Mouse (Mus musculus): ENCODE data around the gene Folh1. TPM values are rescaled to one million over a fixed set of nuclear protein-coding genes. Genes with fewer than 3 reads are reported as not detected.
"Not testable (repeated sequence)": the region's sequence is repeated elsewhere in the genome, so short reads cannot be mapped to it uniquely, and the experiment has no call there.

Gene Folh1
- polyA plus RNA-seq (2012; rRNA removed), result 0.15 and 0.18 TPM in 2 replicates
- polyA plus RNA-seq (2014; fragmentation: Nextera tagmentation; extraction: Ambion mirVana), result 0.14 and 0.18 TPM in 2 replicates

DNA sequence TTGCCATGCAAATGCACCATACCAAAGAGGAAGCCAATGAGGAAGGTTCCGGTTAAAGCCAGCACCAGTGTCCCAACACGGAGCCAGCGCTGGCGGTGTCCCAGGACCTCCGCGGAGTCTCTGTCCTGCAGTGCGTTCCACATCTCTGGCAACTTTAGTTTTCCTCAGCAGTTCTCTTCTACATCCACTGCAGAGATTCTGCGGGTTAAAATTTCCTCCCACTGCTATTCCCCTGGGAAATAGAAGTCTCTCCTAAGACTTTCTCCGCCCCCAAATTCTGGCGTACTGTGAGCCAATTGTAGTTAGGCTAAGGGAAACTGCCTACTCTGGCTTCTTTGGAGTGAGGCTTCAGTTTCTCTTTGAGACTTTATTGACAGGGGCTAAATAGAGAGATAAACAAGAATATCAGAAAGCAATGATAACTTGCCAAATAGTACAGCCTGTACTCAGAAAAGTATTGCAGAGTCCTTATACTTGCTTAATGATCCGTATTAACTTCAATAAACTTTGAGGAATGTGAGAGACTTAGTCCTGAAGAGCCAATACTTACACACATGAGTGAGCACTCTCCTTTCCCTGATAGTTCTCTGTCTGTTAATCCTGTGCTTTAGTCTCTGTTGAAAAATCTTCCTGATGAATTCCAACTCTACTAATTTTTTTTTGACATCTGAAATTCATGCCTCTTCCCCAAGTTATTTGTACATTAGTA is at the start of gene Folh1:
Gene Folh1, minus strand, starts transcription at position 327 of the 709 bp plus-strand sequence.
- peak within 1 kb of the TSS; percentile 17; the same call in 1 of the 2 replicates for H3K4me3 ChIP-seq (replicated peaks; ENCODE audit: low read length)
- H3K36me3 ChIP-seq (ENCODE audit: control insufficient read depth, insufficient read depth, low read length), result no peaks in the 10 kb centered on the region
- peak within 1 kb of the TSS; percentile 33 for H3K4me2 ChIP-seq (replicated peaks; ENCODE audit: low read depth, low read length, severe bottlenecking)
- no peaks in the 10 kb centered on the region; the same call in 1 of the 2 replicates for H3K4me1 ChIP-seq (ENCODE audit: control insufficient read depth, insufficient read depth, low read length)
- DNase-seq (ENCODE audit: low spot score) (peak; percentile 25), ATAC-seq (ENCODE audit: low FRiP score, low read depth) (no peak)
- no peak within 1 kb of the TSS for H3K9ac ChIP-seq (ENCODE audit: low read depth, low read length, severe bottlenecking)
- TF ChIP-seq POLR2A (IDR thresholded peaks at IDR 0.05; ENCODE audit: borderline replicate concordance, extremely low read depth, insufficient read depth, insufficient read length), result no peak
- H3K27ac ChIP-seq (replicated peaks; ENCODE audit: low read depth, low read length), result no peak within 1 kb of the TSS
- 8% methylated on average over 11 of the region's 11 CpGs for WGBS
- H3K9me3 ChIP-seq (ENCODE audit: control insufficient read depth, low read length), result no peaks in the 10 kb centered on the region
- H3K27me3 ChIP-seq (ENCODE audit: control insufficient read depth, insufficient read depth, low read length), result no peaks in the 10 kb centered on the region

DNA sequence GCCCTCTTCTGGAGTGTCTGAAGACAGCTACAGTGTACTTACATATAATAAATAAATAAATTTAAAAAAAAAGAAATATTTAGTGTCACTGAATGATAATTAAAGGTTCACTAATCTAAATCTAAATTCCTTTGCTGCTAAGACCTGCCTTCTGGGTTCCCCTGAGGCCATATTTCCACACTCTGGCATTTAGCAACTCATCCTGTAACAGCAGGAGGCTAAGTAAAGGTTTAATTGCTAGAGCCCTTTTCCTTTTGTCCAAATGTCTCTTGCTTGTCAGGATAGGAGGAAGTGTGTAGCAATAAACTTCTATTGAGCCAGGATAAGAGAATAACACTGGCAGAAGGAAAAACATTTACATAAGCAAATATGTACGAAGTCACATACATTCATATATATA is 40.7 kb upstream of the Folh1 start:
- Histone ChIP-seq H3K9me3 (ENCODE audit: control insufficient read depth, low read length) (no peaks in the 10 kb centered on the region), H3K36me3 (ENCODE audit: control insufficient read depth, insufficient read depth, low read length) (no peaks in the 10 kb centered on the region), H3K27ac (replicated peaks; ENCODE audit: low read depth, low read length) (no peak overlapping the region), H3K27me3 (ENCODE audit: control insufficient read depth, insufficient read depth, low read length) (no peaks in the 10 kb centered on the region), H3K9ac (ENCODE audit: low read depth, low read length, severe bottlenecking) (no peak overlapping the region), H3K4me3 (replicated peaks; ENCODE audit: low read length) (no peak overlapping the region), H3K4me2 (replicated peaks; ENCODE audit: low read depth, low read length, severe bottlenecking) (no peak overlapping the region), H3K4me1 (ENCODE audit: control insufficient read depth, insufficient read depth, low read length) (no peaks in the 10 kb centered on the region)
- DNase-seq (ENCODE audit: low spot score) (no peak), ATAC-seq (ENCODE audit: low FRiP score, low read depth) (no peak)
- TF ChIP-seq POLR2A (IDR thresholded peaks at IDR 0.05; ENCODE audit: borderline replicate concordance, extremely low read depth, insufficient read depth, insufficient read length), result no peak
- WGBS, result 80% methylated on average over 1 of the region's 1 CpGs

DNA sequence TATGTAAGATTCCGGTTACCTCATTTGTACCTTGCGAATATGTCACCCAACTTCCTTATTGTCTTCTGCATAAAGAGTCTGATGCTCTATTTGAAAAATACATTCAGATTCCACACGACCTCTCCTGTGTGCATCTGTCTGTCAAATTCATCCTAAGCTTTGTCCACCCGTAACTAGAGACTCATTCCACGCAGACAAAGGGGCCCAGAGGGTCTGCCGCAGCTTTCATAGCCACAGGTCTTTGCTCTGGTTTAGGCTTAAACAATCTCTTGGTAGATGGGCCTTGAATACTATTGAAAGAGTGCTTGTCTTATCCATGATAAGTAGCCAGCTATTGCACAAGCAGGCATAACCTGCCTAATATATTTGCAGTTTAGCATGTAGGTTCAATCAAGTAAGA is 40.0 kb upstream of the Folh1 start:
- H3K27me3 ChIP-seq (ENCODE audit: control insufficient read depth, insufficient read depth, low read length); H3K4me1 ChIP-seq (ENCODE audit: control insufficient read depth, insufficient read depth, low read length); H3K4me2 ChIP-seq (replicated peaks; ENCODE audit: low read depth, low read length, severe bottlenecking); DNase-seq (ENCODE audit: low spot score); ATAC-seq (ENCODE audit: low FRiP score, low read depth); H3K27ac ChIP-seq (replicated peaks; ENCODE audit: low read depth, low read length); H3K36me3 ChIP-seq (ENCODE audit: control insufficient read depth, insufficient read depth, low read length); H3K9me3 ChIP-seq (ENCODE audit: control insufficient read depth, low read length); H3K9ac ChIP-seq (ENCODE audit: low read depth, low read length, severe bottlenecking); H3K4me3 ChIP-seq (replicated peaks; ENCODE audit: low read length): not testable (repeated sequence)
- 89% methylated on average over 6 of the region's 6 CpGs for WGBS

DNA sequence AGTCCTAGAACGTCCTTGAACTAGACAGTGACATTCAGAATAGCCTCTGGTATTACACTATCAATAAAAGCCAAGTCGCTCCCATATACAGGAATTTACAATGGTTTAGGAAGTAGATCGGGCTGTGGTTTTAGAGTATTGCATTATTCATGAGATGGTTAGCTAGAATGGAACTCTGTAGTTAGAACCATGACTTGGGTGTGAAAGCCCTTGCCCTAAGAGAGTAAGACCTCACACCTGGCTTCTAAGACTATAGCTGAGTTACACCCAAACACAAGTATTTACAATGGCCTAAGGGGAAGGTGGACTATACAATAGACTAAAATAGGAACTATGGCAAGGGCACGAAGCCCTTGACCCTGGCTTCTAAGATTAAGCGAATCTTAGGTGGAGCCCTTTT is 39.5 kb upstream of the Folh1 start:
- WGBS, result 86% methylated on average over 3 of the region's 5 CpGs

DNA sequence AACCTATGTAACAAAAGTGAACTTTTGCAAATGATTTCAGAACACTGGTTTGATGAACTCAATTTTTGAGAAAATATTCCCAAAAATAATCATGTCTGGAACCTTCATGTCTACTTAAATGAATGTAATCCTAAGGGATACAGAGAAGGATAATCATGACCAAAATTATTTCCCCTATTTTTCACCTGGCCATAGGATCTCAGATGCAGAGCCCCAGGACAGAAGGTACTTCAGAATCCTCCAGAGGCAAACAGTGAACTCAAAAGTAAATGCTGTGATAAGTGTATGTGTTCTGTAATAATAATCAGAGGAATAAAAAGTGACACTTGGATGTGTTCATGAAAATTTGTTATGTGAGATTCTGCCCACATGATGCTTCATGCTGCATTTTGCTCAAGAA is 19.0 kb upstream of the Folh1 start, which contains the start of gene Vmn2r77:
Gene Vmn2r77, plus strand, starts transcription at position 301 of the 400 bp plus-strand sequence.
- DNase-seq (ENCODE audit: low spot score) (no peak), ATAC-seq (ENCODE audit: low FRiP score, low read depth) (no peak)
- no peaks in the 10 kb centered on the region for H3K4me1 ChIP-seq (ENCODE audit: control insufficient read depth, insufficient read depth, low read length)
- H3K27ac ChIP-seq (replicated peaks; ENCODE audit: low read depth, low read length), result no peak within 1 kb of the TSS
- no peaks in the 10 kb centered on the region for H3K9me3 ChIP-seq (ENCODE audit: control insufficient read depth, low read length)
- no peak within 1 kb of the TSS for H3K9ac ChIP-seq (ENCODE audit: low read depth, low read length, severe bottlenecking)
- no peaks in the 10 kb centered on the region for H3K36me3 ChIP-seq (ENCODE audit: control insufficient read depth, insufficient read depth, low read length)
- H3K27me3 ChIP-seq (ENCODE audit: control insufficient read depth, insufficient read depth, low read length), result no peaks in the 10 kb centered on the region
- TF ChIP-seq POLR2A (IDR thresholded peaks at IDR 0.05; ENCODE audit: borderline replicate concordance, extremely low read depth, insufficient read depth, insufficient read length), result no peak
- H3K4me3 ChIP-seq (replicated peaks; ENCODE audit: low read length), result no peak within 1 kb of the TSS
- H3K4me2 ChIP-seq (replicated peaks; ENCODE audit: low read depth, low read length, severe bottlenecking), result no peak within 1 kb of the TSS

More for the DNA sequence above, 39.5 kb upstream of the Folh1 start:
- not testable (repeated sequence) for H3K4me3 ChIP-seq (replicated peaks; ENCODE audit: low read length); H3K4me1 ChIP-seq (ENCODE audit: control insufficient read depth, insufficient read depth, low read length); DNase-seq (ENCODE audit: low spot score); H3K27me3 ChIP-seq (ENCODE audit: control insufficient read depth, insufficient read depth, low read length); H3K9me3 ChIP-seq (ENCODE audit: control insufficient read depth, low read length); H3K4me2 ChIP-seq (replicated peaks; ENCODE audit: low read depth, low read length, severe bottlenecking); H3K27ac ChIP-seq (replicated peaks; ENCODE audit: low read depth, low read length); H3K36me3 ChIP-seq (ENCODE audit: control insufficient read depth, insufficient read depth, low read length); H3K9ac ChIP-seq (ENCODE audit: low read depth, low read length, severe bottlenecking); ATAC-seq (ENCODE audit: low FRiP score, low read depth)
